Mouse (Mus musculus) ES-E14 (cell line): ENCODE measurements at regions not wholly inside any gene's neighbourhood (a gene's known extent, or its start where the extent isn't known, plus 50 kb on each side); places are given as distances from the start of the nearest gene placed in this dataset.

Experiments used
- DNase-seq: peaks from one replicate; pipeline ENCODE4 v3.0.0-alpha.2; 2013; ENCODE audit warnings: low read depth, low spot score
- H3K27ac ChIP-seq: 2 replicates; pipeline ENCODE4 v1.5.1; 2012; ENCODE audit warnings: low read depth, mild to moderate bottlenecking, low read length, moderate library complexity, mixed read lengths; ENCODE audit not compliant: poor library complexity, insufficient read depth, severe bottlenecking
- H3K36me3 ChIP-seq: 2 replicates; pipeline ENCODE4 v1.6.1; 2012; ENCODE audit warnings: mild to moderate bottlenecking, low read length, moderate library complexity, mixed read lengths; ENCODE audit not compliant: control insufficient read depth, poor library complexity, insufficient read depth, severe bottlenecking
- H3K4me1 ChIP-seq, 2 experiments: fragments of 150-350 bp in 1 of 2; sonication (generic) in 1 of 2; 2 replicates each; pipeline ENCODE4 v1.6.1; 2012; ENCODE audit warnings: low read length in 2 of 2, mild to moderate bottlenecking in 1 of 2, mixed read lengths in 1 of 2; ENCODE audit not compliant: control insufficient read depth in 2 of 2, insufficient read depth in 2 of 2, poor library complexity in 1 of 2
- H3K4me3 ChIP-seq, 2 experiments: fragments of 150-350 bp in 1 of 2; sonication (generic) in 1 of 2; 2 replicates each; pipeline ENCODE4 v1.5.1; 2012; ENCODE audit warnings: low read length in 2 of 2, low read depth in 1 of 2, mild to moderate bottlenecking in 1 of 2, mixed read lengths in 1 of 2; ENCODE audit not compliant: insufficient read depth in 1 of 2, poor library complexity in 1 of 2, severe bottlenecking in 1 of 2
- H3K9ac ChIP-seq: 2 replicates; pipeline ENCODE4 v1.6.1; 2012; ENCODE audit warnings: low read depth, mild to moderate bottlenecking, low read length, mixed read lengths; ENCODE audit not compliant: poor library complexity, insufficient read depth, severe bottlenecking
- H3K9me3 ChIP-seq: fragments of 150-350 bp; sonication (generic); 2 replicates; pipeline ENCODE4 v1.6.1; 2012; ENCODE audit warnings: low read depth, mild to moderate bottlenecking, low read length; ENCODE audit not compliant: control insufficient read depth, insufficient read depth
- HCFC1 ChIP-seq: IDR thresholded peaks from 2 replicates; pipeline ENCODE4 v1.6.1; 2012; ENCODE audit warnings: low read length, inconsistent platforms, borderline replicate concordance; ENCODE audit not compliant: insufficient read depth
- MAFK ChIP-seq: IDR thresholded peaks from 2 replicates; pipeline ENCODE4 v1.6.1; 2014; ENCODE audit warnings: mild to moderate bottlenecking, low read depth, low read length, inconsistent platforms; ENCODE audit not compliant: insufficient read depth
- ZNF384 ChIP-seq: IDR thresholded peaks from 2 replicates; pipeline ENCODE4 v1.6.1; 2012; ENCODE audit warnings: low read depth, low read length, inconsistent platforms
- in situ Hi-C, 2 experiments: fragments of 600-800 bp; cut with MboI; formaldehyde crosslinking; loops; one replicate each; pipeline ENCODE4 v1.15.1; 2025; ENCODE audit warnings: low sequenced_read_pairs in 2 of 2, inconsistent platforms in 1 of 2; ENCODE audit not compliant: unreplicated experiment in 2 of 2

GRCm38 (mm10) chr2:75754606-75755005 lies 50.2 kb upstream of the Nfe2l2 start:
- no peak for TF ChIP-seq ZNF384
- no peak for TF ChIP-seq MAFK
- no peak for TF ChIP-seq HCFC1
- in situ Hi-C loops, result no loop called here
- H3K4me3 ChIP-seq, result no peak overlapping the region
- DNase-seq, result no peak
- peaks cover 6 to 8% of the 10 kb centered on the region in 2 experiments; a peak in 2 of 4 replicates for H3K4me1 ChIP-seq
- H3K9ac ChIP-seq, result no peak overlapping the region
- H3K9me3 ChIP-seq, result no peaks in the 10 kb centered on the region
- H3K27ac ChIP-seq, result no peak overlapping the region
- H3K36me3 ChIP-seq, result no peaks in the 10 kb centered on the region
